Mouse (Mus musculus) adrenal gland (tissue): ENCODE data around the gene Olfm1.

ENCODE experiments used
- intact Hi-C: fragments of 180-260 bp; cut with DNase I; formaldehyde crosslinking; loops from one replicate; pipeline ENCODE4 v1.15.1; 2025

The Olfm1 gene

DNA sequence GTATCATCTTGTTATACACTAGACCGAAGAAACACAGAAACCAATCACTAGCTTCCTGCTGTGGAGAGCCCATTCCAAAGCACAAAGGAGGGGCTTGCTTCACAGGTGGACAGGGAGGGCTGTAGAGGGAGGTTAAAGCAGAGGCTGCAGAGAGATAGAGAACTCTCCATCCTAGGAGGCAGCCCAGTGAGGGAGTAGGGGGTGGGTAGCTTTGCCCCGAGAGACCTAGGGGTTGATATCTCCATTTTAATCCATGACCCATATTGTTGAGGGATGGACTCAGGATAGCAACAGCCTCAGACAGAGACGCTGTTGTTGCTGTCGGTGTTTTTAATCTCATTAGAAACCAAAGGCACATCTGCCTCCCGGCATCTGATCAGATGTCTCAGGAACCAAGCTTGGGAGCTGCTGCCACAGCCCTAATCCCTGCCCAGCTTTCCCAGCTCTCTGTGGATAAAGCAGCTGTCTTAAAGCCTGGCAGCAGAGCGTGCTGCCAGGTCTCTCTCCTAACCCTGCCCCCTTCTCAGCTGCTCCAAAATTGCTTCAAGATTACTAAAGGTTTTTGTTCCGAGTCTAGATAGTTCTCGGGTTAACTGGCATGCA lies 34.9 kb downstream of the Olfm1 start:
- intact Hi-C loops: no loop called here

DNA sequence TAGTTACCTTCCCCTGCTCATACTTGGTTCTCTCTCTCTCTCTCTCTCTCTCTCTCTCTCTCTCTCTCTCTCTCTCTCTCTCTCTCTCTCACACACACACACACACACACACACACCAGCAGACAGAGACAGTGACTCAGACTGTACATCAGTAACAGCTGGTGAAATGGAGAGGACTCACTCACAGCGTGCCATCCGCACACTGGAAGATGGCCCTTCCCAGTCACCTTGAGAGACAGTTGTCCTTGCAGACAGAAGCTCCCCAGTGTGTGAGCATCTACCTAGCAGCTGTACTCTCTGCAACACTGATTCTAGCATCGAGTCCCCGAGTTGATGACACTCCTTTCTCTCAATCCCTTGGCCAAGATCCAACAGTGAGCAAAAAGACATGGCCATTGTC lies 35.6 kb downstream of the Olfm1 start:
- intact Hi-C loops: no loop called here

DNA sequence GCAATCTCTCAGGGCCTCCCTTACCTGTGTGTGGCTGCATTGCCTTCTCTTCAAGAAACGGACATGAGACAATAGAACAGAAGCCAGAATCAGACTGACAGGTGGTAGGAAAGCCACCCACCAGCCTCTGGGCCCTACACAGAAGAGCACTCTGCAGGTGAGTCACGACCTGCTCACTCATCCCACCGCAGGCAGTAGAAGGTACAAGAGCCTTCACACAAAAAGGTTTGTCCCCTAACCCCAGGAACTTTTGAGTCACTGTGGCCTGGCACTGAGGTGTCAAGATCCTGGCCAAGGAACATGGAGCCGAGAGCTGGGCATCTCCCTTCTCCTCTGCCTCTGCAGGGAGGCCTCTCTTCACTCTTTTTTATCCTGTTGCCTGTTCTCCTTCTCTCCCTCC lies 42.3 kb downstream of the Olfm1 start:
- intact Hi-C loops: no loop called here

DNA sequence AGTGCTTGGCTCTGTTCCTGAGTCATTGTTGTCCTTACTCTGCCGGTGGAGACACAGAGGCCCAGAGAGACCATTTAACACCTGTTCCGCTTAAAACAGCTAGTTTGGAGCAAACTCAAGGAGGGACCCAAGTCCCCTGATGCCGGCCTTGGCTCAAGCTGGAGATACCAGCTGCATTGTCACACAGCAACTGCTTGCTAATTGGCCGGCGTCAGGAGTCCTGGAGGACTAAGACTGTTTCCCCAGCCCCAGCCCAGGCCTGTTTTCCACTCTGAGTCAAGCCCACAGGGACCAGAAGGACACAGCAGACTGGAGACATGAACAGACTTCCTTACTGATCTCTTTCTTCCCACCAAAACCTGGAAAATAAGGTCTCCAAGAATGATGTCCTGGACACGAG lies 43.7 kb downstream of the Olfm1 start:
- intact Hi-C loops: no loop called here

DNA sequence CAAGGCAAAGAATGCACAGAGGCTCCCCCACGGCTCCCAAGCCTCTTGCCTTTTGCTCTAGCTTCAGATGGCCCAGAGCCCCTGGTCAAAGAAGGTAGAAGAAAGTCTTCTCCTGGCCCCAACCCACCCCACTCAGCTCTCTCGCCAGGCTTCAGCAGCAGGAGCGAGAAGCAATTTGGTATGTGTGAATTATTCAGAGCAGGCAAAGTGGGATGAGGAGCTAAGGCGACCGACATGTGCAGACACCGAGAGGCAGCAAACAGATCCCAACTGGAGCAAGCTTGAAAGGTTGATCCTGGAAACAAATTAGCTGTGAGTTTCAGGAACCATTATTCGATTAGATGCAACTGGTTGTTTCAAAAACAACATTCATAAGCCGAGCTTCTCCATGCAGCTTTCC lies 46.8 kb downstream of the Olfm1 start:
- intact Hi-C loops: no loop called here

DNA sequence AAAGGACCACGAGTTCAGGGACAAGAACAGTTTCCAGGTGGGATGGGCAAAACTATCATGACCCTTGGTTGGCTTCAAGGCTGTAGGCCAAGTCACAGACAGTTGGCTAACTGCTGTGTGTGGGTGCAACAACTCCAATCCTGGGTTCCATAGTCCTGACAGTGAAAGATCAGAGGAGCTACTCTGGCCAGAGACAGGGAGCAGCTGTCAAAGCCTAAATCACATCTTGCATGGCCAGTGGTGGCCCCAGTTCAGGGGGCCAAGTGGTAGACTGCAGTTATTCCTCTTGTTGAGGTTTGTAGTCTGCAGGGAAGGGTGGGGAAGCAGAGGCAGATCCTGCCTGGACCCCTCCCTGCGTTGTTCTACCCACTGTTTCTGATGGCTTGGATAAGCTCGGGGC lies 48.1 kb downstream of the Olfm1 start:
- intact Hi-C loops: no loop called here

DNA sequence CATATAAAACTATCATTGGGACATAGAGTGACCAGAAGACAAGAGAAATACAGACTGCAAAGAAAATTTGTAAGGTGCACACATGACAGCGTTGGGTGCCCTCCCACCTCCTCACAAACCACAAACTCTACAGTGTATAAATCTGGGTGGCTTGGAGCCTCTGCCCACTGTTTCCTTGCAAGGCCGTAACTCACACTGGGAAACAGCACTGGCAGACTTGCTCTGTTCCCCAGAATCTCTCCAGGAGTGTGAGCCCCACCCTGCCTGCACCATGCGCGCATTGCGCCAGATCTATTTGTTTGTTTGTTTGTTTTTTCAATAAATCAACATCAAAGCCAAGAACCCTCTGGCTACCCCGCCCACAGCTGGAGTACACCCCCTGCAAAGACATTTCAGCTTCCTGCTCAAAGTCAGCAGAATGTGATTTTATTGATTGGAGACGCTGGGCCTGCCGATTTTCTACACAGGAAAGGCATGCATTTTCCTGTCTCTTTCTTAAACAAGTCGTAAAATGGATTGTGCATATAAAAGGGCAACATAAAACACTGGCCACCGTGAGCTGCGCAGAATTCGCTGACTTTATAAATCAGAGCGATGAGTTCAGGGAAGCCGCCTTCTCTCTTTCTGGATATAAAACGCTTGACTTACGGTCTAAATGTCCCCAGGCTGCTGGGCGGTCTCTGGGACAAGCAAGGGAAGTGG lies 48.9 kb downstream of the Olfm1 start:
- intact Hi-C loops: no loop called here

DNA sequence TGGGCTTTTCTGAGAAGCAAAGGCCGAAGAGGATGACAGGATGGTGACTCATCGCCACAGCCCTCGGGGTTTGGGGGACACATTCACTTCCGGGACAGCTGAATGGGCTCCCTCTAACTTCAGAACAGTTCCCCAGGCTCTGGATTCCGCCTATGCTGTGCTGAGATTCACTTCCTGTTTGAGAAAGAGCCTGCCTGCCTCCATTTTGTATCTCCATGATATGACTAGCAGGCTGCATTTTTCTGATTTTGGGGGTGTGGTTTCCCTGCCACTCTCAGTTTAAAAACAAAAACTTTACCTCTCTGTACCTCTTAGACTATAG lies 49.4 kb downstream of the Olfm1 start:
- intact Hi-C loops: no loop called here

DNA sequence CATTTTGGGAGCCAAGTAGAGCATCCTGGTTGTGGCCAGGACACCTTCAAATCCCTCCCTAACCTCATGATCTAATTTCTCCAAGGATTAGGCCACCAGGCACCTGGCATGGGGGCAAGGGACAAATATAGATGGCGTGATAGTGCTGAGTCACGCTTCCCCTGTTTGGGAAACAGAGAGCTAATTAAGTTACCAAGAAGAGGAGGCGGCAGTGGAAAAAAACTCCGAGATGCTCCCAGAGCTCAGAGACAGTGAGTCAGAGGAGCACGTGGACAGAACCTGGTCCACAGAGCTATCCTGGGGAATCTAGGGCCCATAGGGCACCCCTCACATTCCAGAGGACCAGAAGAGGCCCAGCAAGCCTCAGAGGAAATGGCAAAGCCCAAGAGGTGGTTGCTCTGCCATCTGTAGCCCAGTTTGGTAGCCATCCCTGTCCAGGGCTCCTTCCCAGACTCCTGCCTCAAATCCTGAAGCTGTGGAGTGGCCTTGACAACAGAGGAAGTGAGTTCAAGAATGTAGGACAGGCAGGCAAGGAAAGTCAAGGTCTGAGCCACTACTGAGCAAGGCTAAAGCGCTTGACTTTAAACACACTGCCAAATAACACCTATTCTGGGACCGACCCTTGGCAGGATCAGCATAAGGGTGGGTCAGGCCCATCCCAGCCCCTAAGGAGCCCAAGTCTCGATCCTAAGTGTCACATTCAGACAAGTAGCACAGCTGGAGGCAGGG lies 52.0 kb downstream of the Olfm1 start:
- intact Hi-C loops: no loop called here

DNA sequence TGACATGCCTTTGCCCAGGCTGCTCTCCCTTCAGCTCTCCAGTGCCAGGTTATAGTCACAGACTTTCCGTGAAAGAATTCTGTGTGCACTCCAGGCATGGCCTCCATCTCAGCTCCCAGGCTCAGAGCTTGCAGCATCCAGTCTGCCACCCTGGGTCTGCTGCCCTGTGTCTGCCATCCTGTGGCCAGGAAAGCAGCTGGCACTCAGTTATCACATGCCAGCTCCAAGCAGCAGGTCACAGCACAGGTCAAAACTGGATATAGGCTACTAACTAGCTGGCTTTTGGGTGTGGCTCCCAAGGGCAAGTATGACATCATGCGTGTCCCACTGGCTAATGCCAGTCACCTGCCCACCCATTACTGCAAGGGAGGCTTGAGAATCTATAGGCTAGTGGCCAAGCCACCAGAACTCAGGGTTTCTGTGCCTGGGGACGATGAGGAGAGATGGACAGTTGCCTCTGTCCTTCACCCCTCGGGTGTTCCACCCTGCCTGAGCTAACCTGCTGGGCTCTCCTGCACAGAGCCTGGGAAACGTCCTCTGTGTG lies 53.4 kb downstream of the Olfm1 start:
- intact Hi-C loops: no loop called here

DNA sequence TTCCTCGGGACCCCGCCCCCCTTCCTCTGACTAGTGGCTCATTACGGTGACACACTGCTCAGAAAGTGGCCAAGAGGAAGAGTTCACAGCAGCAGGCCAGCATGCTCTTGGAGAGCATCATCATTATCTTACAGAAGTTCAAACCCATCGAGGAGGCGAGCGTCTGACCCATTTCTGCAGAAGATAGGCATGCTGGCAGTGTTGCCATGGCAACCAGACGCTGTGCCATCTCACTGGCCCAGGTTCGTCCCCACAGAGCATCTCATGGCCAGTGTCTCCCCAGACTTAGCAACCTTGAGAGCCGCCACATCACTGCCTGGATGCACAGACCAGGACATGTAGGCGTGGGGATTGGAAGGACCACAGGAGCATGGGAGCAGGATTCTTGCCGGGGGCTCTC lies 54.3 kb downstream of the Olfm1 start:
- intact Hi-C loops: no loop called here

DNA sequence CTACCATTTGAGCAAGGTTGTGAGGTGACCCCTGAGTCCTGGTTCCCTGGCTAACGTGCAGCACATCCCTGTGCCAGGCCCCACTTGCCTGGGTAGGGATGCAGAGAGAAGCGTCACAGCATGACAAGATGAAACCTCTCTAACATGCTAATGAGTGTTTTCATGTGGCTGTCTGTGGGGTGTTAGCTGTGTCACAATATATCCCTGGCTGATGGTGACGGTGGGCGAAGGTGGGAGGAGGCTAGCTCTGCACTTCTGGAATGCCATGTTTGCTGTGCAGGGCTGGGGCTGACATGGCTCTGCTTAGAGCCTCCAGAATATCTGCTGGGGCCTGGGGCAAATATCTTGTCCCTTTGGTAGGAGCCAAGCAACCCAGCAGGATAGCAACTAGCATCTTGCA lies 59.8 kb downstream of the Olfm1 start:
- intact Hi-C loops: no loop called here

DNA sequence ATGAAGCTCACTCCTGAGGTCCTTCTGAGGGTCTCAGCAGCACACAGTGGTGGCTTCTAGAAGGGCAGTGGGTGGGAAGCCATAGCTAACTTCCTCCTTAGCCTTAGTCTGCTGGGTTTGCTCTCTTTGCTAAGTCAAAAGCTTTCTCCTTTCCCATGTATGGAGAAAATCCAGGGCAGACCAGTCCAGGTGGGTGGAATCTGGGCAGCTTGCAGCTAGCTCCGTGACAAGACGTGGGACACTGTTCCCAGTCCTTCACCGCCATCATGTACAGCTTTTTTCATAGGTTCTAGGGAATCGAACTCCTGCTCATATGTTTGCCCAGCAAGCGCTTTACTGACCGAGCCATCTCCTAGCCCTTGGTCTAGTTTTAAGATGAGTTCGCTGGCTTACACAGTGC lies 63.2 kb downstream of the Olfm1 start:
- intact Hi-C loops: no loop called here

DNA sequence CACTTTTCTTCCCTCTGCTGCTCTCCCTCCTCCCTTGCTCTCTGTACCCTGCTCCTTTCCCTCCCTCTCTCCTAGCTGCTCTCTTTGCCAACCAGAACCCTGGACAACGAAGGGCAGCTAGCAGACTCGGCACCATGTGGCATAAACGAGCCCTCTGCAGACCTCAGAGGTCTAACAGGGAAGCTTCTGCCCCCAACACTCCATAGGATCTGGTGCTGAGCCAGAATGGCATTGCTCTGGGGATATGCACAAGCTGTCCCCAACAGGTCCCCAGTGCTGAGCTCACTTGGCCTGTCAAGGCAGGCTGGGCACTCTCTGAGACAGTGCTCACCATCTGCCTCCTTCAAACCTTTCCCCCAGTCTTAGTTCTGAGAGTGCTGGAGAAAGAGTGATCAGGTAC lies 68.6 kb downstream of the Olfm1 start:
- intact Hi-C loops: no loop called here

DNA sequence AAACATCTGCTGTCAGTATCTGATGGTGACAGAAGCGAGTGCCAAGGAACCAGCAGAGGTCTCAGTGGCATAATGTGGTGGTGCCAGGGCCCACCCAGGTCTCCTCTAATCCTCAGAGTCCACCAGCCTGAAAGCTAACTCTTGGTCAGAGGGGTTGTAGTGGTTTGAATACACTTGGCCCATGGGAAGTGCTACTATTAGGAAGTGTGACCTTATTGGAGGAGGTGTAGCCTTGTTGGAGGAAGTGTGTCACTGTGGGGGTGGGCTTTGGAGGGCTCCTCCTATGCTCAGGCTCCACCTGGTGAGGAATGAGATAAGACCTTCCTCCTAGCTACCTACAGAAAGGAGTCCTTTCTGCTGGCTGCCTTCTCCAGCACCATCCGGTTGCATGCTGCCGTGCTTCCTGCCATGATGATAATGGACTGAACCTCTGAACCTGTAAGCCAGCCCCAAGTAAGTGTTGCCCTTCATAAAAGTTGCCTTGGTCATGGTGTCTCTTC lies 75.0 kb downstream of the Olfm1 start:
- intact Hi-C loops: no loop called here

DNA sequence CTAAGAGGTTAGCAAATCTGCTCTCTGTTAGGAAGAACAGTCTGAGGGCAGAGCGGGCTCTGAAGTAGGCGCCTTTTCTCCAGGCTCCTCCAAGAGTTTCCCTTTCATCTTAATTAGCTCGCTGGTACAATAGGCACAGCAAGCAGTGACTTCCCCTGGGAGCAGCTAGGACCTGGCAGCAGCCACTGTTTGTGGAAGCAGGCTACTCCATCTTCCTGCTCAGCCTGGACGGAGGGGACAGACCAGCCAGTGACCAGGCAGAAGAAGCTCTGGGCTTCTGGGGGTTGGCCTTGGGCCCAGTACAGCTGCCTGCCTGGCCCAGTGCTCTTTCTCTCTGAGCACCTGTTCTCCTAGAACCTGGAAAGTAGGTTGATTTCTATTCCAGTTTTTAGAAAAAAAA lies 77.8 kb downstream of the Olfm1 start:
- intact Hi-C loops: no loop called here

DNA sequence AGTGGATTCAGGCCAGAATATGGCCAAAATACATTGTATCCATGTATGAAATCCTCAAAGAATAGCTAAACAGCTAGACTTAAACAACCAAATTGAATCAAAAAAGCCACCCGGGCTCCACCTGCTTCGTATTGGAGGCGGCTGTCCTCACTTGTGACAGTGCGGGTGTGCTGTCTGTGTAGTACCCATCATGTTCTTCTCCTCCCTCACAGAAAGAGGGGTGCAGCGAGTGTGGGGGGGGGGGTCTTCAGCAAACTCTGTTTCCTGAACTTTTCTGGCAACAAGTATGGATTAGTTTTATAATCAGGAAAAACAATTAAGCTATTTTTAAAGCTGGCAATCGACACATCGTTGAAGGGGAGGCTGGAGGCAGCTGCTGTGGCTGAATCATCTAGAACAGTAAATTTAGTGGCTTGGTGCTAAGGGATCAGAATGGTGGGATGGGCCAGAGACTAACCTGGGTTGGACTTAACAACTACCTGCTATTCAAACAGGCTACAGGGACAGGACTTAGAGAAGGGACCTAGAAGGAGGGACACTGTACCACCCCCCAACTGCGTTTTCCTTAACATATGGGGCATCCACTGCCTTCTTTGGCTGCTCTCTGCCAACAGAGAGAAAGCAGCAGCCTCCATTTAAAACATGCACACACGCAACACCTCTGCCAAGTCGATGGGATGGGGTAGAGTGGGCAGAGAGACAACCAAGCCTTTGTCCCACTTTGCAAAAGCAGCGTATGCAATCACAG lies 79.6 kb downstream of the Olfm1 start:
- intact Hi-C loops: no loop called here

DNA sequence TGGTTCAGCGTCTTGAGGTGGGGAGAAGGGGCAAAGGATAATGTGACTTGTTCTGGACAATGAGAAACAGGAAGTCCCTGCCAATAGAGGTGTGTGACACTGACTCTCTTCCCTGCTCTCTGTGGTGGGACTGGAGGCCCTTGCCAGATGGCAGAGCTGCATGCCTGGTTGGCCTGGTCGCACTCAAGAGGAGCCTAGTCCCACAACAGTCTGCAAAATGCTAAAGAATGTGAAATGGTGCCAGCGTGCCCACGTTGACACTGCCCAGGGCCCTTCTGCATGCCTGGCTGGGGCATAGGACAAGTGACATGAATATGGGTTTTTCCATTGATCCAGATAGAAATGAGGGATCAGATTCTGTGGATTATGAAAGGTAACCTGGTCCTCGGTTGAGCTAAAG lies 81.2 kb downstream of the Olfm1 start:
- intact Hi-C loops: no loop called here

DNA sequence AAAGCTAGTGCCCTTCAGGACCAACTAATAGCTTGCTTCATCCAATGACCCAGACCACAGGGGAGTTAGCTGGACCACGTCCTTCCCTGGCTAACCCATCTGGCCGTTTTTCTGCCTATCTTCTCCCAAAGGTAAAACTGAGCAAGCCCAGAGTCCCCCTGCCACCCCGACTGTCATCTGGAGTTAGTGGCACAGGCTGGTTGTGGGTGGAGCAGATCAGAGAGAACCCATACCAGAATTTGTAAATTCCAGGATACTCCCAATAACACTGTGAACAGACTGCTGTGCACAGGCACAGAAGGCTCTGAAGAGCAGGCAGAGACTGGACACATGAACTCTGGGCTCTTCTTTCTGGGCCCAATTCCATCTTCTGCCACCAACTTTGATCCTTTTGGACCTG lies 82.6 kb downstream of the Olfm1 start:
- intact Hi-C loops: loop anchor here (5.0 kb wide), 1 partner anchor 142 kb away; no protein-coding TSS in a partner anchor

DNA sequence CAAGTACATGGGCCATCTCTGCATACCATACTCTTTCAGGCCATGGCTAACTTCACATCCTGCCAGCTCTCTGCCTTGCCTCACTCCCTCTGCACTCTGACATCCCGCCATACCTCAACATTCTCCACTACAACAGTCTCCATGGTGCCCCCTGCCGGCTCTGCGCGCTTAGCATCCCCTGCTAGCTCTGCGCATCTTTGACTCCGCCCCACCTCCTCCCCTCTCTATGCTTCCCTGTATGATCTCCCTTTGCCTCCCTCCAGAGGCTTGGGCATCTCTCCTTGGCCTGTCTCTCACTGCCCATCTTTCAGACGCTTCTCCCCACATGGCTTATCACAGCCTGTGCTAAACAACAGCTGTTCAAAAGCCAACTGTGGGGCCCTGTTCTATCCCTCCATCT lies 85.4 kb downstream of the Olfm1 start:
- intact Hi-C loops: loop anchor here (2.0 to 5.0 kb wide), 2 partner anchors 73 to 139 kb away; no protein-coding TSS in a partner anchor

DNA sequence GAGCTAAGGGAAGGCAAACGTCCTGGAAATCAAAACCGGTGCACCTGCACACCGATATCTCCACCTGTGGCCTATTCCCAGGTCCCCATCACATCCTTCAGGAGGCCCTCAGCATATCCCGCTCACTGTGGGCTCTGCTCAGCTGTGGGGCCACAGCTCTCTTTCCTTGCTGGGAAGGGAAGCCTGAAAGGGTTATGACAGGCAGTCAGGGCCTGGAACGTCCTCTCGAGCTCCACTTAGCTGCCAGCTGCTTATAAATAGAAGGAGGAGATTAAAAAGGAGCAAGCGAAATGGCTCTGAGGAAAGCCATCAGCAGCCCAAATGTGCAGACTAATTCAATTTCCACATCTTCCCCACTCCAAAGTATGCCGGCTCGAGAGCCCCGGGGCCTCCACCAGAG lies 86.1 kb downstream of the Olfm1 start:
- intact Hi-C loops: loop anchor here (2.0 to 5.0 kb wide), 2 partner anchors 74 to 138 kb away; no protein-coding TSS in a partner anchor
